Mouse (Mus musculus) ES-E14 (cell line): ENCODE data around the gene Acsl1. TPM values are rescaled to one million over a fixed set of nuclear protein-coding genes. Genes with fewer than 3 reads are reported as not detected.
A peak's percentile ranks its signal among the peaks of the same experiment; 100 is the strongest.

Source experiments
- DNase-seq: peaks from one replicate; pipeline ENCODE4 v3.0.0-alpha.2; 2013; ENCODE audit warnings: low read depth, low spot score
- H3K27ac ChIP-seq: 2 replicates; pipeline ENCODE4 v1.5.1; 2012; ENCODE audit warnings: low read depth, mild to moderate bottlenecking, low read length, moderate library complexity, mixed read lengths; ENCODE audit not compliant: poor library complexity, insufficient read depth, severe bottlenecking
- H3K36me3 ChIP-seq: 2 replicates; pipeline ENCODE4 v1.6.1; 2012; ENCODE audit warnings: mild to moderate bottlenecking, low read length, moderate library complexity, mixed read lengths; ENCODE audit not compliant: control insufficient read depth, poor library complexity, insufficient read depth, severe bottlenecking
- H3K4me1 ChIP-seq, 2 experiments: fragments of 150-350 bp in 1 of 2; sonication (generic) in 1 of 2; 2 replicates each; pipeline ENCODE4 v1.6.1; 2012; ENCODE audit warnings: low read length in 2 of 2, mild to moderate bottlenecking in 1 of 2, mixed read lengths in 1 of 2; ENCODE audit not compliant: control insufficient read depth in 2 of 2, insufficient read depth in 2 of 2, poor library complexity in 1 of 2
- H3K4me3 ChIP-seq, 2 experiments: fragments of 150-350 bp in 1 of 2; sonication (generic) in 1 of 2; 2 replicates each; pipeline ENCODE4 v1.5.1; 2012; ENCODE audit warnings: low read length in 2 of 2, low read depth in 1 of 2, mild to moderate bottlenecking in 1 of 2, mixed read lengths in 1 of 2; ENCODE audit not compliant: insufficient read depth in 1 of 2, poor library complexity in 1 of 2, severe bottlenecking in 1 of 2
- H3K9ac ChIP-seq: 2 replicates; pipeline ENCODE4 v1.6.1; 2012; ENCODE audit warnings: low read depth, mild to moderate bottlenecking, low read length, mixed read lengths; ENCODE audit not compliant: poor library complexity, insufficient read depth, severe bottlenecking
- H3K9me3 ChIP-seq: fragments of 150-350 bp; sonication (generic); 2 replicates; pipeline ENCODE4 v1.6.1; 2012; ENCODE audit warnings: low read depth, mild to moderate bottlenecking, low read length; ENCODE audit not compliant: control insufficient read depth, insufficient read depth
- CHD2 ChIP-seq: IDR thresholded peaks from 2 replicates; pipeline ENCODE4 v1.6.1; 2014; ENCODE audit warnings: mild to moderate bottlenecking, low read depth, low read length, inconsistent platforms
- HCFC1 ChIP-seq: IDR thresholded peaks from 2 replicates; pipeline ENCODE4 v1.6.1; 2012; ENCODE audit warnings: low read length, inconsistent platforms, borderline replicate concordance; ENCODE audit not compliant: insufficient read depth
- MAFK ChIP-seq: IDR thresholded peaks from 2 replicates; pipeline ENCODE4 v1.6.1; 2014; ENCODE audit warnings: mild to moderate bottlenecking, low read depth, low read length, inconsistent platforms; ENCODE audit not compliant: insufficient read depth
- ZC3H11A ChIP-seq: IDR thresholded peaks from 2 replicates; pipeline ENCODE4 v1.6.1; 2012; ENCODE audit warnings: low read depth, mild to moderate bottlenecking, inconsistent platforms, low read length, borderline replicate concordance
- ZNF384 ChIP-seq: IDR thresholded peaks from 2 replicates; pipeline ENCODE4 v1.6.1; 2012; ENCODE audit warnings: low read depth, low read length, inconsistent platforms
- in situ Hi-C, 2 experiments: fragments of 600-800 bp; cut with MboI; formaldehyde crosslinking; loops; one replicate each; pipeline ENCODE4 v1.15.1; 2025; ENCODE audit warnings: low sequenced_read_pairs in 2 of 2, inconsistent platforms in 1 of 2; ENCODE audit not compliant: unreplicated experiment in 2 of 2
- total RNA-seq: library from RNA; depleted of rRNA; stranded (reverse); fragments of 300-350 nt; gene quantifications from 2 replicates; pipeline ENCODE4 v1.2.3, GENCODE M21; 2012

Acsl1 gene
- total RNA-seq, 1 experiment, result 17.4 TPM

GRCm38 (mm10) chr8:46551615-46552440 lies 81.0 kb downstream of the Acsl1 start, which contains the start of gene Cenpu:
Gene Cenpu (plus strand): TSS chr8:46552028.
- Histone ChIP-seq H3K9me3 (no peaks in the 10 kb centered on the region), H3K27ac (no peak within 1 kb of the TSS), H3K36me3 (peaks cover 6% of the 10 kb centered on the region), H3K4me1 (peaks cover 0 to 2% of the 10 kb centered on the region in 2 experiments; a peak in 1 of 4 replicates), H3K9ac (peak within 1 kb of the TSS; percentile 94), H3K4me3 (peak within 1 kb of the TSS; percentile 71 to 91)
- peak; percentile 99 for DNase-seq
- in situ Hi-C loops, result no loop called here
- TF ChIP-seq HCFC1 (peak; percentile 79; the same call in 1 of the 2 replicates), CHD2 (no peak)

DNA sequence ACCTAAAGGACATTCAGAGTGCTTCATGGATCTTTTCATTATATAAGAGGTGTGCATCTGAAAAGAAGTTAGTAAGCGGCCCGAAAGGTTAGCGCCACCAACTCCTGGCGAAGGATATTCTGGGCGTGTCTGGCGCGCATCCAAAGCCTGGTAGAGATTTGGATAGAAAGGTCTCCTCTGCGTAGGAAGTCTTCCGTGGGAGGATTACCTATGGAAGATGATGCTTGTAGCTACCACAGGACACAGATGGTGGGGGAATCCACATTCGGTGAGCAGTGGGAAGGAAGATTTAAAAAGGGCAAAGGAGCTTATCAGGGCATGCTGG lies 81.6 kb downstream of the Acsl1 start:
- DNase-seq, result no peak
- H3K4me3 ChIP-seq, result peak overlapping the region; percentile 71 to 91
- no peak for TF ChIP-seq CHD2
- no peak for TF ChIP-seq ZNF384
- no peak for TF ChIP-seq HCFC1
- TF ChIP-seq MAFK, result no peak
- TF ChIP-seq ZC3H11A, result no peak
- H3K4me1 ChIP-seq, result peaks cover 0 to 2% of the 10 kb centered on the region in 2 experiments; a peak in 1 of 4 replicates
- no peaks in the 10 kb centered on the region for H3K9me3 ChIP-seq
- peaks cover 8% of the 10 kb centered on the region for H3K36me3 ChIP-seq
- peak overlapping the region; percentile 94 for H3K9ac ChIP-seq
- H3K27ac ChIP-seq, result no peak overlapping the region
- in situ Hi-C loops, result no loop called here

GRCm38 (mm10) chr8:46559428-46559827 lies 88.6 kb downstream of the Acsl1 start:
- Histone ChIP-seq H3K9me3 (no peaks in the 10 kb centered on the region), H3K4me1 (peaks cover 0 to 2% of the 10 kb centered on the region in 2 experiments; a peak in 1 of 4 replicates), H3K9ac (no peak overlapping the region), H3K36me3 (peaks cover 18% of the 10 kb centered on the region), H3K27ac (no peak overlapping the region), H3K4me3 (no peak overlapping the region)
- DNase-seq, result no peak
- TF ChIP-seq ZNF384 (no peak), HCFC1 (no peak), MAFK (no peak)
- in situ Hi-C loops, result no loop called here

DNA sequence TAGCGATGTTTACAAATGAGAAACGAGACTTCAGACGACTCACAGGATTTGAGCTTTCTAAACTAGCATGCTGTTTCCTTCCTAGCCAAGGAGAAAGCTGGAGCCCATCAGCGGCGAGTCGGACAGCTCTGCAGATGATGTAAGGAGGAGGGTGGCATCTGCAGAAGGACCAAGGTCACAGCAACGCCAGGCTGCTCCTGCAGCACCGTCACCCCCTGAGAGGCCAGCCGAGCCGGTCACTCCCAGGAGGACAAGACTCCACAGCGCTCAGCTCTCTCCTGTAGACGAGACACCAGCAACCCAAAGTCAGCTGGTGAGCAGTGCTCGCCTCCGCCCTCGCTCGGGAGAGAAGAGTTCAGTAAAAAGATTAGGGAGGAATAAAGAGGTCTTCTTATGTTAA lies 91.5 kb downstream of the Acsl1 start:
- H3K27ac ChIP-seq, result no peak overlapping the region
- H3K9me3 ChIP-seq, result no peaks in the 10 kb centered on the region
- in situ Hi-C loops, result no loop called here
- no peak overlapping the region for H3K9ac ChIP-seq
- no peak overlapping the region for H3K4me3 ChIP-seq
- H3K36me3 ChIP-seq, result peaks cover 10% of the 10 kb centered on the region; the same call in 1 of the 2 replicates
- DNase-seq, result no peak
- no peak for TF ChIP-seq MAFK
- TF ChIP-seq ZC3H11A, result no peak
- TF ChIP-seq HCFC1, result no peak
- no peak for TF ChIP-seq ZNF384
- no peak for TF ChIP-seq CHD2
- H3K4me1 ChIP-seq, result peaks cover 0 to under 1% of the 10 kb centered on the region in 2 experiments; a peak in 1 of 4 replicates
